Mouse (Mus musculus): Measurements from ENCODE around the gene Pitpna. TPM values are rescaled to one million over a fixed set of nuclear protein-coding genes. Genes with fewer than 3 reads are reported as not detected.
A peak's percentile ranks its signal among the peaks of the same experiment; 100 is the strongest.

Pitpna gene
- polyA plus RNA-seq, 1 experiment, result 102 TPM

- TF ChIP-seq POLR2A (IDR thresholded peaks at IDR 0.05; ENCODE audit: borderline replicate concordance, control insufficient read depth, low read depth, low read length) (no peak), CTCF (IDR thresholded peaks at IDR 0.05; ENCODE audit: control insufficient read depth, insufficient read depth, low read length) (no peak)
- WGBS, result 53% methylated on average over 9 of the region's 9 CpGs
- Histone ChIP-seq H3K4me3 (replicated peaks; ENCODE audit: control insufficient read depth, low read depth, low read length) (no peak overlapping the region), H3K4me1 (ENCODE audit: control insufficient read depth, insufficient read depth, low read length) (peaks cover 15% of the 10 kb centered on the region), H3K27ac (ENCODE audit: control insufficient read depth, insufficient read depth, low read depth, low read length, poor library complexity) (peak overlapping the region; percentile 38; the same call in 1 of the 2 replicates)
Measured at GRCm38 (mm10) chr11:75567346-75568114, 20.4 kb upstream of the Pitpna start.

- no peak for TF ChIP-seq POLR2A (IDR thresholded peaks at IDR 0.05; ENCODE audit: borderline replicate concordance, control insufficient read depth, low read depth, low read length)
- TF ChIP-seq CTCF (IDR thresholded peaks at IDR 0.05; ENCODE audit: control insufficient read depth, insufficient read depth, low read length), result no peak
- Histone ChIP-seq H3K4me3 (replicated peaks; ENCODE audit: control insufficient read depth, low read depth, low read length) (no peak overlapping the region), H3K4me1 (ENCODE audit: control insufficient read depth, insufficient read depth, low read length) (peaks cover 17% of the 10 kb centered on the region), H3K27ac (ENCODE audit: control insufficient read depth, insufficient read depth, low read depth, low read length, poor library complexity) (no peak overlapping the region)
- WGBS, result 73% methylated on average over 6 of the region's 6 CpGs
Measured at GRCm38 (mm10) chr11:75568115-75568511, 19.8 kb upstream of the Pitpna start.

- H3K4me1 ChIP-seq (ENCODE audit: control insufficient read depth, insufficient read depth, low read length), result peaks cover 17% of the 10 kb centered on the region
- H3K27ac ChIP-seq (ENCODE audit: control insufficient read depth, insufficient read depth, low read depth, low read length, poor library complexity), result no peak overlapping the region
- no peak overlapping the region for H3K4me3 ChIP-seq (replicated peaks; ENCODE audit: control insufficient read depth, low read depth, low read length)
- 89% methylated on average over 12 of the region's 12 CpGs for WGBS
- TF ChIP-seq CTCF (IDR thresholded peaks at IDR 0.05; ENCODE audit: control insufficient read depth, insufficient read depth, low read length) (no peak), POLR2A (IDR thresholded peaks at IDR 0.05; ENCODE audit: borderline replicate concordance, control insufficient read depth, low read depth, low read length) (no peak)
Measured at GRCm38 (mm10) chr11:75568962-75569361, 18.9 kb upstream of the Pitpna start.

- H3K27ac ChIP-seq (ENCODE audit: control insufficient read depth, insufficient read depth, low read depth, low read length, poor library complexity), result peak overlapping the region; percentile 32
- no peak overlapping the region for H3K4me3 ChIP-seq (replicated peaks; ENCODE audit: control insufficient read depth, low read depth, low read length)
- TF ChIP-seq CTCF (IDR thresholded peaks at IDR 0.05; ENCODE audit: control insufficient read depth, insufficient read depth, low read length) (no peak), POLR2A (IDR thresholded peaks at IDR 0.05; ENCODE audit: borderline replicate concordance, control insufficient read depth, low read depth, low read length) (no peak)
- WGBS, result 66% methylated on average over 17 of the region's 17 CpGs
- peaks cover 16% of the 10 kb centered on the region for H3K4me1 ChIP-seq (ENCODE audit: control insufficient read depth, insufficient read depth, low read length)
Measured at GRCm38 (mm10) chr11:75570375-75571125, 17.3 kb upstream of the Pitpna start.

- TF ChIP-seq CTCF (IDR thresholded peaks at IDR 0.05; ENCODE audit: control insufficient read depth, insufficient read depth, low read length) (no peak), POLR2A (IDR thresholded peaks at IDR 0.05; ENCODE audit: borderline replicate concordance, control insufficient read depth, low read depth, low read length) (no peak)
- H3K4me1 ChIP-seq (ENCODE audit: control insufficient read depth, insufficient read depth, low read length), result peaks cover 14% of the 10 kb centered on the region
- 19% methylated on average over 14 of the region's 14 CpGs for WGBS
- peak overlapping the region; percentile 68 for H3K27ac ChIP-seq (ENCODE audit: control insufficient read depth, insufficient read depth, low read depth, low read length, poor library complexity)
- H3K4me3 ChIP-seq (replicated peaks; ENCODE audit: control insufficient read depth, low read depth, low read length), result peak overlapping the region; percentile 6
Measured at GRCm38 (mm10) chr11:75571126-75571990, 16.5 kb upstream of the Pitpna start.

GRCm38 (mm10) chr11:75572301-75572791 is 15.6 kb upstream of the Pitpna start:
- H3K27ac ChIP-seq (ENCODE audit: control insufficient read depth, insufficient read depth, low read depth, low read length, poor library complexity), result peak overlapping the region; percentile 87
- WGBS, result 13% methylated on average over 10 of the region's 10 CpGs
- no peak for TF ChIP-seq POLR2A (IDR thresholded peaks at IDR 0.05; ENCODE audit: borderline replicate concordance, control insufficient read depth, low read depth, low read length)
- H3K4me3 ChIP-seq (replicated peaks; ENCODE audit: control insufficient read depth, low read depth, low read length), result no peak overlapping the region
- peaks cover 12% of the 10 kb centered on the region for H3K4me1 ChIP-seq (ENCODE audit: control insufficient read depth, insufficient read depth, low read length)

- WGBS, result 3% methylated on average over 12 of the region's 12 CpGs
Measured at GRCm38 (mm10) chr11:75572854-75573650, 14.8 kb upstream of the Pitpna start.

More at GRCm38 (mm10) chr11:75572854-75573650, 14.8 kb upstream of the Pitpna start:
- H3K4me3 ChIP-seq (replicated peaks; ENCODE audit: control insufficient read depth, low read depth, low read length), result no peak overlapping the region
- H3K27ac ChIP-seq (ENCODE audit: control insufficient read depth, insufficient read depth, low read depth, low read length, poor library complexity), result peak overlapping the region; percentile 87
- H3K4me1 ChIP-seq (ENCODE audit: control insufficient read depth, insufficient read depth, low read length), result peaks cover 12% of the 10 kb centered on the region
- TF ChIP-seq CTCF (IDR thresholded peaks at IDR 0.05; ENCODE audit: control insufficient read depth, insufficient read depth, low read length) (peak; percentile 97), POLR2A (IDR thresholded peaks at IDR 0.05; ENCODE audit: borderline replicate concordance, control insufficient read depth, low read depth, low read length) (no peak)

Measured in bone marrow, adult 2 months (tissue).